Mouse (Mus musculus) brain, embryonic 14.5 days (tissue): Measurements from ENCODE around the gene Palm3.

ENCODE experiments used
- CTCF ChIP-seq: fragments of 200-500 bp; IDR thresholded peaks from 2 replicates; pipeline ENCODE4 v1.5.1; 2012; ENCODE audit warnings: inconsistent platforms, mild to moderate bottlenecking, moderate library complexity, borderline replicate concordance; ENCODE audit not compliant: insufficient read depth, insufficient read length; ENCODE audit errors: extremely low read depth
- POLR2A ChIP-seq: fragments of 200-500 bp; IDR thresholded peaks from 2 replicates; pipeline ENCODE4 v1.6.1; 2012; ENCODE audit warnings: mild to moderate bottlenecking, inconsistent platforms, borderline replicate concordance; ENCODE audit not compliant: poor library complexity, insufficient read depth, insufficient read length, severe bottlenecking; ENCODE audit errors: extremely low read depth

DNA sequence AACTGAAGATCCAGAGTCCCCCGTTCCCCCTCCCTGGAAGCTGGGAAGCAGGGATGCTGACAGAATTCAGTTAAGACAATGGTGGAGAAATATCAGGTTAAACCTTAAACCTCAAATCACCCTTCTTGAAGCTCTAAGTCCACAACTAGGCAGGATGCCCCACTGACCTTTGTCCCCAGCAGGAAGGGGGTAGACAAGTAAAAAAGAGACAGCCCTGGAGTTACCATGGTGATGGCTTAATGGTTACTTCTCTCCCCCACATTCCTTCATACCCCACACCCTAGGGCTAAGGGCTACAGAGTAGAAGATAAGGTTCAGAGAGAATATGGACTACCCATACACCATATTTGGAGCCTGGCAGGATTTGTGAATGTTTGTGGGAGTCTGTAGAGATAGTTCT lies 2.4 kb downstream of the Palm3 start:
- TF ChIP-seq CTCF, result no peak
- TF ChIP-seq POLR2A, result no peak
